Mouse (Mus musculus) hindlimb bud, embryonic 11.5 days (tissue): Measurements from ENCODE around the gene A730061H03Rik.
A peak's percentile ranks its signal among the peaks of the same experiment; 100 is the strongest.

Source experiments
- DNase-seq: peaks from one replicate; pipeline ENCODE4 v3.0.0-alpha.2; 2012; ENCODE audit warnings: low read depth, low spot score; ENCODE audit errors: extremely low spot score

The A730061H03Rik gene

DNA sequence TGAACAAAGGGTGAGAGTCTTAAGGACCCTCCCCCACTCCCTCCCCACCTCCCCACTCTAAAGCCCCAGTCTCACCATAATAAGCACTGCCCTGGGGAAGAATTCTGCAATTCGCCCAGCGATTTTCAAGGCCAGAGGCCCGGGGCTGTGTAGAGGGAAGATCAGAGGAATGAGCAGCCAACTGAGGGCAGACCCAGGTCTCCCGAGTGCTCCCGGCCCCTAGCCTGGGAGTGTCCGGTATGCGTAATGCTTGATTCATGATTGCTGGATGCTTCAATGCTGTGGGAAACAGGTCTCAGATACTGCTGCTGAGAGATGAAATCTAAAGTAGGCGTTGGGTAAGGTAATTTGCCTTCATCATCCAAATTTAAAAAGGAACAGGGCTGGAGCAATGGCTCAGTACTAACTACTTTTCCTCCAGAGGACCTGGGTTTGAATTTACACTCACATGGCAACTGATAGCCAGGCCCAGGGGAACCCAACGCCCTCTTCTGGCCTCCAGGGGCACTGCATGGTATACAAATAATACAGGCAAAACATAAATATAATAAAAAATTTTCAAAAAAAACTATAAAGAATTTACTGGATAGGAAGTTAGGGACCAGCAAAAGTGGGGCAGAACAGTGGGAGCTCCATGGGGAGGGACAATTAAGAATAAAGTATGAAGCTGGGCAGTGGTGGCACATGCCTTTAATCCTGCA is 21.9 kb upstream of the A730061H03Rik start:
- DNase-seq, result no peak

DNA sequence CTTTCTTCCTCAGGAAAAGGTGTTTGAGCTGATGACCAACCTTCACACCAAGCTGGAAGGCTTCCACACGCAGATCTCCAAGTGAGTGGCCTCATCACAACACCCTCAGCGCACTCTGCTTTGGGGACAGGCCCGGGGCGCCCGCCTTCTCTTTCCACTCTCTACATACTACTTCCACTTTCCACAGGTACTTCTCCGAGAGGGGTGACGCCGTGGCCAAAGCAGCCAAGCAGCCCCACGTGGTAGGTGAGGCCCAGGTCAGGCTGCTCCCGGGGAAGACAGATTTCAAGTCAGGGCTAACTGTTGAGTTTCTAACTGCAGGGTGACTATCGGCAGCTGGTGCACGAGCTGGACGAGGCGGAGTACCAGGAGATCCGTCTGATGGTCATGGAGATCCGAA is 20.5 kb upstream of the A730061H03Rik start:
- no peak for DNase-seq

DNA sequence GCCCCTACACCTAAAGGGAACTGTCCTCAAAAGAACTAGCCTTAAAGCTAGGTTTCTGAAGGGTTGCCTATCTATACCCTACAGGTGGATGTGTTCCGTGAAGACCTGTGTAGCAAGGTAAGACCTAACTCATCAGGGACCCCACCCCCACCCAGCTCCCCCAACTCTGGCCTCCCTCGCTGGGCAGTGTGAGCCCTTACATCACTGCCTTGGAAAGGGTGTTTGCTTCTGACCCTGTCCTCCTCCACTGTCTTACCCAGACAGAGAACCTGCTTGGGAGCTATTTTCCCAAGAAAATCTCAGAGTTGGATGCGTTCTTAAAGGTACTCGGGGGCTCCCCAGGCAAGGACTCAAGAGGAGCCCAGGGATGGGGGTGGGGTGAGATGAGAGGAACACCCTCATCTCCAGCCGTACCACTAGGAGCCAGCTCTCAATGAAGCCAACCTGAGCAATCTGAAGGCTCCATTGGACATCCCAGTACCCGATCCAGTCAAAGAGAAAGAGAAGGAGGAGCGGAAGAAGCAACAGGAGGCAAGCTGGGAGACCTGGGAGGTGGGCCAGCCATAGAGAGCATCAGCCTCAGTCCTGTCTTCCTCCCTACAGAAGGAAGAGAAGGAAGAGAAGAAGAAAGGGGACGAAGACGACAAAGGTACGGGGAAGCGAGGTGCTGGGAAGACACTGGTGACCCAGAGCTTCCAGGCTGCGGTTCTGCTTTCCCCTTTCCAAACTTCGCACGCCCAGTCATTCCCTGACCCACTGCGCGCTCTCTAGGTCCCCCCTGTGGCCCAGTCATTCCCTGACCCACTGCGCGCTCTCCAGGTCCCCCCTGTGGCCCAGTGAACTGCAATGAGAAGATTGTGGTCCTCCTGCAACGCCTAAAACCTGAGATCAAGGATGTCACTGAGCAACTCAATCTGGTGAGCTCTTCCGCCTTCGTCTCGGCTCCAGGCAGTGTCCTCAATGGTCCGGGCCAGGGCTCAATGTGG is 19.6 kb upstream of the A730061H03Rik start:
- no peak for DNase-seq

DNA sequence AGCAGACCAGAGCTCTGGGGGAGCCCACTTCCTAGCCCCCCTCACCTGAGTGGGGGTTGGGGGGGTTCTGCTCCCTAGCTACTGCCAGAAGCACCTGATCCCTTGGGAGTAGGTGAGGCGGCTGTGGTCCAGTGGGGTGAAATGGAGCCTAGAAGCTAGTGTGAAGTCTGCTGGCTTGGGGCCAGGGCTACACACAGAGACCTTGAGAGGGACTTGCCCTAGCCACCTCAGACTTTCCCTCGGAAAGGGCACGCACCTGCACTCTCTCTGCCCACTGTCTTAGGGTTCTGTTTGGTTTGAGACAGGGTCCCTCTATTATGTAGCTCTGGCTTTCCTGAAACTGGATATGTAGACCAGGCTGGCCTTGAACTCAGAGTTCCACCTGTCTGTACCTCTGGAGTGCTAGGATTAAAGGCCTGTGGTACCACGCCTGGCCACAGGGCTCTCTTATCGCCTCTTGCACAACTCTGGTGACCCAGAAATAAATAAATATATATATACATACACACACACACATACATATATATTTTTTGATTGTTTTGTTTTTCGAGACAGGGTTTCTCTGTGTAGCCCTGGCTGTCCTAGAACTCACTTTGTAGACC is 18.6 kb upstream of the A730061H03Rik start:
- DNase-seq, result no peak

DNA sequence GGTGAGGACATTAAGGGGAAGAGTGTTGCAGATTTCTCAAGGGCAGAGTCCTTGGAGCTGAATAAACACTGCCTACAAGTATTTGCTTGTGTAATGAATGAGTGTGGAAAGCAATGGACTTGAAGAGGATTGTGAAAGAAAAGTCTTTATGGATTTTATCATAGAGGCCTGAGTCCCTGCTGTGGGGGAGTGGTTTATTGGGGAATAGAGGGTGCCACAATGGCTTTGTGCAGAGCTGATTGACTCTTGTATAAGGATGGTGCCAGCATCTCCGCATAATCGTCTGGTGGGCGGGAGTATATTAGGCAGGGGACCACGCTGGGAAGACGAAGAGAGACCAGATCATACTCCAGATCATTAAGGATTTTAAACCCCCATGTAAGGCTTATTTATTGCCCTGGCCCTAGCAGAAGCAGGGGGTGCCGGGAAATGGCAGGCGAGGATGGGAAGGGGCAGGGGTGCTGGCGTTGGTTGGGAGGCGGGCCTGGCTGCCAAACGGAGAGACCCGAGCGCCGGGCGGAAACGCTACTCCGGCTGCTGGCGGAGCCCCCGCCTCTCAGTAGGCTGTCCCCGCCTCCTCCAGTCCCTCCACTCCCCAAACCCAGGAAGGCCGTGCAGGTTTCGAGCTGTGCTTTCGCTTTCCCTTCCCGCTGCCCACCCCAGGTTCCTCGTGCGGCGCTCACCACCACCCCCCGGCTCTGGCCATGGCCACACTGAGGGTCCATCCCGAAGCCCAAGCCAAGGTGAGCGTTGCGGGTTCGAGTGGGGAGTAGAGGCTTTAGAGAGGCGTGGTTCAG is 17.9 kb upstream of the A730061H03Rik start, which contains the start of gene Psme1:
TSS of gene Psme1 (plus strand) at position 253 of the 797 bp plus-strand sequence.
- no peak for DNase-seq

DNA sequence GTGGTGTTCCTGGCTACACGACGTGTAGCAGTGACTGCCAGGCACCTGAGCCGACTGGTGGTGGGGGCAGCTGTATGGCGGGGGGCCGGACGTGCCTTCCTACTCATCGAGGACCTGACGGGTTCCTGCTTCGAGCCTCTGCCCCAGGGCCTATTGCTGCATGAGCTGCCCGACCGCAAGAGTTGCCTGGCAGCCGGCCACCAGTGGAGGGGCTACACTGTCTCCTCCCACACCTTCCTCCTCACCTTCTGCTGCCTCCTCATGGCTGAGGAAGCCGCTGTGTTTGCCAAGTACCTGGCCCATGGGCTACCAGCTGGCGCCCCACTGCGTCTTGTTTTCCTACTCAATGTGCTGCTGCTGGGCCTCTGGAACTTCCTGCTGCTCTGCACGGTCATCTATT is 16.2 kb upstream of the A730061H03Rik start:
- DNase-seq, result no peak

DNA sequence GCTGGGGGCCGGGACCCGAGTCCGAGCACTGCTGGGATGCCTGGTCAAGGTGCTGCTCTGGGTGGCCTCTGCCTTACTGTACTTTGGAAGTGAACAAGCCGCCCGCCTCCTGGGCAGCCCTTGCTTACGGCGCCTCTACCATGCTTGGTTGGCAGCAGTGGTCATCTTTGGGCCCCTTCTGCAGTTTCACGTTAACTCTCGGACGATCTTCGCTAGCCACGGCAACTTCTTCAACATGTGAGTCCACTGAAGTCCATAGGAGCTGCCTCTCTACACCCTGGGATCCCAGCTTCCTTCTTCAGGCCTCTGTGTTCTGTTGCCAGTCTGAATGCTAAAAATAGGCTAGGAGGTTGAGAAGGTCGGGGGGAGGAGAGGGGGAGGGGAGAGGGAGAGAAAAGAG is 15.5 kb upstream of the A730061H03Rik start:
- DNase-seq, result no peak

DNA sequence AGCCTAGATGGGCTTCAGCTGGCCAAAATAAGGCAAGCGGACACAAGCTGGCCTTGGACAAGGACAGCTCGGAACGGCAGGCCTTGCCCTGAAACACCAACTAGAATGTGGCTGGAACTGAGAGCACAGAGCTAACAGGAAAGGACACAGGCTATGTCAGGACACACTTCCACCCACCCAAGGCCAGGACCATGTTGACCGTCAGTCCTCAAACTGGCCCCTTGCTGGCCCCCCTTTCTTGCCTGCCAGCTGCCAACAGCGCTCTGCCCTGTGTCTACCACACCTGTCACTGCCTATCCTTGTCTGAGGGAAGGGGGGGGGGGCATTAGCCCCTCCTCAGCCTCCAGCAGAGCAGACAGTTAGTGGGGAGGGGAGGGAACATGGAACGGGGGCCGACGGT is 15.1 kb upstream of the A730061H03Rik start, which contains the start of gene Fitm1:
TSS of gene Fitm1 (plus strand) at position 316 of the 400 bp plus-strand sequence.
- no peak for DNase-seq

DNA sequence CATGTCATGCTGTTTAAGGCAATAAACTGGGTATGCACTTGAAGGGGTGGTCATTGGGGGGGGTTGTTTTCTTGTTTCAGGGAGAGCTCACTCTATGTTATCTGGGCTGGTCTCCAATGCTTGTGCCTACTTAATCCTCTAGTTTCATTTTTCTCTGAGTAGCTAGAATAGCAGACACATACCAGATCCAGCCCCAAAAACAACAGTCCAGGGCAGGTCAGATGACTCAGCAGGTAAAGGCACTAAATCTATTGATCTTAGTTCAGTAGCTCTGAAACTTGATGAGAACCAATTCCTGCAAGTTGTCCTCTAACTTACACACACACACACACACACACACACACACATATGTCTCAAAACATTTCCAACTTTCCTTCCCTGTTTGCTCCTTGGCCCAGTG is 11.6 kb upstream of the A730061H03Rik start:
- no peak for DNase-seq

DNA sequence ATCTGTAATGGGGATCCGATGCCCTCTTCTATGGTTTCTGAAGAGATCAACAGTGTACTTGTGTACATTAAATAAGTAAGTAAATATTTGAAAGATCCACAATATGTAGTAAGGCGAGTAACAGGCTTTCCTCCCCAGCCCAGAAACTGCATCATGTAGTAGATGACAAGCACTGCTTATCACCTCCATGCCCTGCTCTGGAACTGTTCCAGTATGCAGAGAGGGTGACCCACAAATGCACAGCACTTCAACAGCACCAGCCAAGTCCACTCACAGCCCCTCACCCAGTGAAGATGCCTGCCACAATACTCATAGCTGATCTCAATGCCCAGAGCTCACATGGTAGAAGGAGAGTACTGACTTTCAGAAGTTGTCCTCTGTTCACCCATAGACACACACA is 10.4 kb upstream of the A730061H03Rik start:
- no peak for DNase-seq

DNA sequence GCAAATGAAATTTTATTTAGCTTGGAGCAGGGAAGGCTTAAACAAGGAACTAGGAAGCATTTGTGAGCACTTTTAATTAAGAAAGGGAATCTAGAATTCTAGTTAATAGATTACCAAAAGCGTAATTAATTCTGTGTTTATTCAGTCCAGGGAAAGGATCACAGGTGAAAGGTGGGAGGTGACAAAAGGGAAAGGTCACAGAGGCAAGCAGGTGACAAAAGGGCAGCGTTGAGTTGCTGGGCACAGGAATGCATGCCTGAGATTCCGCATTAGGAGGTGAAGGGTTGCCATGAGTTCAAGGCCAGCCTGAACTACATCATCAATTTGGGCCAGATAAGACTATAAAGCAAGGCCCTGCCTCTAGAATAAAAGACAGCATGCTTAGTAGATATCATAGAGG is 7.3 kb upstream of the A730061H03Rik start:
- DNase-seq, result no peak

DNA sequence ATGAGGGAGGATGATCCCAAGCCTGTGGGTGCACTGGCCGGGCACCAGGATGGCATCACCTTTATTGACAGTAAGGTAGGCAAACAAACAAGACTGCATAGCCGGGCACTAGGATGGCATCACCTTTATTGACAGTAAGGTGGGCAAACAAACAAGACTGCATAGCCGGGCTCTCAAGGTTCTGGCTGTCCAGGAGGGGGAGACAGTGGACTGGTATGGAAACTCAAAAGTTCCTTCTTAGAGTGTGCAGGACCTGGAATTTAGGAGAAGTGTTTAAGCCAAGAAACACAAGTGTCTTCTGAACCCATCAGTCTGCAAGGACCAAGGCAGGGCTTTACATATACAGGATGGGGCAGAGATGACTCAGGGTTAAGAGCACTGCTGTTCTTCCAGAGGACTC is 5.5 kb upstream of the A730061H03Rik start:
- DNase-seq, result no peak

DNA sequence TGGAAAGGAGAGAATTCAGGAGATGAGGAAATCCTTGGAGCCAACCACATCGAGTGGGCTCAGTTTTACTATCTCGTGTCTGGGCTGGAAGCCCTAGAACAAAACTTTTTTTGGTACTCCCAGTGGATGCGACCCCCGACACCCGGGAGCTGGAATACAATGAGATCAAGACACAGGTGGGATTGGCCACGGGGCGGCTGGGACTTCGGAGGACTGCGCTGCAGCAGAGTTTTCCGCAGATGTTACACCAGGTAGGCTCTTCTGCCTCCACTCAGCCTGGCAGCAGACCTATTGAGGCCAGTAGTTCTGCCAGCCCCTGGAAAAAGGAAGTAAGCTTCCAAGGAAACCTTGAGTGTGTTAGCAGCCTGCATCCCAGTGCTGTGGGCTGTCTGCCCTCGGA is 3.0 kb upstream of the A730061H03Rik start:
- no peak for DNase-seq

DNA sequence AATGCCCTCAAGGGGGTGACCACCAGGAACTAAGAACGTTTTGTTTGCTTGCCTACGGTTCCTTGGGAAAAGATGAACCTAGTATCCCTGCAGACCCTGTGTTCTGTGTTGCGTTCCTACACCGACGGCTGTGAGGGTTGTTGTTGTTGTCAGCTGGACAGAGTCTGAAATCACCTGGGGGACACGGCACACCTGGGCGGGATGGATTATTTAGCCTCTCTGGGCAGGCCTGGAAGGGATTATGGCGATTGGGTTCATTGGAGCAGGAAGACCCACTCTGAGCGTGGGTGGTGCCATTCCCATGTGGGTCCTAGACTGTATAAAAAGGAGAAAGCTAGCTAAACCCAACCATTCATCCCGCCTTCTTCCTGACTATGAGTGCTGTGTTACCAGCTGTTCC is 1.7 kb upstream of the A730061H03Rik start:
- DNase-seq, result no peak

DNA sequence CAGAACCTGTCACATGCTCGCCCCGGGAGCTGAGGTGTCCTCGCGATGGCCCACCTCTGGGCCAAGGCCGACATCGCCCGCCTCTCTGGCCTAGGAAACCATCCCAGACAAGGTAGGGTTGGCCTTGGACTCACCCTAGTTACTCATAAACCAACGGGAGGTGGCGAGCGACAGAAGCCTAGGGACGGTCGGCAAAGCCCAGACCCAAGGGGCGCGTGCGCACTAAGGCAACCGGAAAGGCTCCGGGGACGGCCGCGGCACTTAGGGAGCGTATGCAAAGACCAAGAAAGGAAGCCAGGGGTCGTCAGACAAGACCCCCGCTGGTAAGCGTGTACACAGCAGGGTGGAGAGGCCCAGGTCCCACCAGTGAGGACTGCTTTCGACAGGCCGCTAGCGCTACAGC is 406 bp downstream of the A730061H03Rik start, which contains the start of gene Dcaf11:
TSS of gene Dcaf11 (plus strand) at position 208 of the 403 bp plus-strand sequence.
- DNase-seq, result peak; percentile 73

DNA sequence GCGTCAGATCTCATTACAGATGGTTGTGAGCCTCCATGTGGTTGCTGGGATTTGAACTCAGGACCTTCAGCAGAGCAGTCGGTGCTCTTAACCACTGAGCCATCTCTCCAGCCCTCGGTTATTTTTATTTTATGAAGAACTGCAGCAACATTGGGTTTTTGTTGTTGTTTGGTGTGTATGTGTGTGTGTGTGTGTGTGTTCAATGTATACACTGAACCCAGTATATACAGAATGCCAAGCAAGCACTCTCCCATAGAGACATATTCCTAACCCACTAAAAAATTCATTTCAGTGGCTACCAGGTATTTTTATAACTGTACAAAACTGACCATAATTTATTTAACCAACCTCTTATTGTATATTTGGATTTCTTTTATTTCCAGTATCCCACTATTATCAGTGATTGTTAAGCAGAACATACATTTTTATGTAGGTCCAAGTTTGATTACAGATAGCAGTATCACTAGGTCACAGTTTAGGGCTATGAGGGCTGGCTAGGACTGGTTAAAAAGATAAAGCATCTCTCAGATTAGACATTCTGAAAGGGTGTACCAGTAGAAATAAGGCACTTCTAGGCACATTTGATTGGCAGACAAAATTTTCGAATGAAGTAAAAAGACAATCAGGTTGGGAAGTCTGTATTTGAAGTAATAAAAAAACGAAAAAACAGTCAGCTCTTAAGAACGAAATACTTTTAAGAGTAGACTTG is 1.3 kb downstream of the A730061H03Rik start:
- no peak for DNase-seq

DNA sequence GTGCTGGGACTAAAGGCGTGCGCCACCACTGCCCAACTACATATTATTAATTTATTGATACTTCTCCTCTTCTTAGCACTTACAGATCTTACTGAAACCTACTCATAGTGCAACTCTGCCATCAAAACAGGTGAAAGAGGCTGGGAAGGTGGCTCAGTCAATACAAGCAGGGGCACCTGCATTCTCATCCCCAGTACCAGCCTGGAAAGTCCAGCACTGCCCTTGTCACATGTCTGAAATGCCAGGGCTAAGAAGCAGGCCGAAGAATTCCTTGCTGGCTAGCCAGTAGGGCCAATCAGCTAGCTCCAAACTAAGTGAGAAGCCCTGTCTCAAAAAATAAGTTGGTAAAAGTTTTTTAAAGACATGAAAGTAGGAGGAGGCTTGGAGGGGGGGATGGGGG is 2.6 kb downstream of the A730061H03Rik start:
- DNase-seq, result no peak

DNA sequence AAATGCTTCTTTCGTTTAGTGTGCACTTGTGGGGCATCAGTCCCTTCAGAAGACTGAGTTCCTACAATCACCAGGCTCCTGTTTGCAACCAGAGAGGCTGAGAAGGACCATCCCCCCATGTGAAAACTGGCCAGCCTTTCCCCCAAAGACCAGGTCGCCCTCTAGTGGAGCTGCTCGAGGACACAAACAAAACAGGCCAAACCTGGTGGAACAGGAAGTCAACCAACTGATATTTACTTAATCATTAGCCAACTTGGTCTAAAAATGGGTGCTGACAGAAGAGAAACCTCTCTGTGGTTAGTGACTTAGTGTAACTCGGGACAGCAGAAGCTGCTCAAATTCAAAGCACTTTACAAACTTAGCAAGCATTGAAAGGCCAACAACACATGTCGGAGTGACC is 3.2 kb downstream of the A730061H03Rik start:
- DNase-seq, result no peak

DNA sequence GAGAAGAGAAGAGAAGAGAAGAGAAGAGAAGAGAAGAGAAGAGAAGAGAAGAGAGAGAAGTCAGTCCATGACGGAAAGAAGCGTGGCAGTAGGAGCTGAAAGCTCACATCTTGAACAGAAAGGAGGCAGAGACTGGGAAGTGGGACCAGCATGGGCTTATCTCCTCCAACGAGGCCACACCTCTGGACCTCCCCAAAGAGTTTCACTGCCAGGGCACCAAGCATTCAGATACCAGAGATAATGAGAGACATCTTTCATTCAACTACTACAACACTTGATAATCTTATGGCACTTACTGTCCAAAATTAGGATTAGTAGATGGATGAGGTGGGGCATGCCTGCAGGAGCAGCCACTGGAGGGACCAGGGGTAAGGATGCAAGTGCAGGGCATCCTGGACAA is 4.4 kb downstream of the A730061H03Rik start:
- no peak for DNase-seq

DNA sequence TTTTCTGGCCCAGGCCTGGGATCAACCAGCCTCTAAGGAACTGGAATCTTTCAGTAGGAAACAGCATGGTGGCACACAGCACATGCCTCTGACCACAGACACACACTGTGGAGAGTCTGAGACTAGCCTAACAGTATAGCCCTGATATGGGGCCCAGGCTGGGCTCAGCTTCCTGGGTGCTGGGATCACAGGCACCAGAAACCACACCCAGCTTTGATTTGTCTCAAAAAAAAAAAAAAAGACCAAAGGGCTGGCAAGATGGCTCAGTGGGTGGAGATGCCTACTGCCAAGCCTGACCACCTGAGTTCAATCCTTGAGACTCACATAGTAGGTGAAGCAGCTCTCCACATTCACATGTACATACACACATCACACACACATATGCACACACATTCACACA is 5.6 kb downstream of the A730061H03Rik start:
- DNase-seq, result no peak
